Mouse (Mus musculus): ENCODE results near the gene Itgb1bp1.
A peak's percentile ranks its signal among the peaks of the same experiment; 100 is the strongest.

The Itgb1bp1 gene

GRCm38 (mm10) chr12:21298856-21299255 is 12.8 kb upstream of the Itgb1bp1 start:
- no peak for DNase-seq

GRCm38 (mm10) chr12:21289651-21290050 is 3.6 kb upstream of the Itgb1bp1 start:
- DNase-seq: no peak

GRCm38 (mm10) chr12:21288716-21289395 is 2.8 kb upstream of the Itgb1bp1 start:
- no peak for DNase-seq

GRCm38 (mm10) chr12:21286712-21287650 is 897 bp upstream of the Itgb1bp1 start:
- peak; percentile 23 for DNase-seq

GRCm38 (mm10) chr12:21285508-21286242 is 409 bp downstream of the Itgb1bp1 start:
- no peak for DNase-seq

- no peak for DNase-seq
Measured at GRCm38 (mm10) chr12:21284761-21285441, 1.2 kb downstream of the Itgb1bp1 start, which contains the start of gene Cpsf3. TSS of gene Cpsf3 (plus strand) at chr12:21285391.

- DNase-seq: no peak
Measured at GRCm38 (mm10) chr12:21277352-21277864, 8.7 kb downstream of the Itgb1bp1 start.

- DNase-seq: no peak
Measured at GRCm38 (mm10) chr12:21274446-21274845, 11.6 kb downstream of the Itgb1bp1 start.

- DNase-seq: no peak
Measured at GRCm38 (mm10) chr12:21268083-21268616, 17.9 kb downstream of the Itgb1bp1 start.

GRCm38 (mm10) chr12:21266784-21267098 is 19.3 kb downstream of the Itgb1bp1 start:
- DNase-seq: no peak

GRCm38 (mm10) chr12:21265946-21266783 is 19.9 kb downstream of the Itgb1bp1 start:
- peak; percentile 76 for DNase-seq

- no peak for DNase-seq
Measured at GRCm38 (mm10) chr12:21265501-21265900, 20.6 kb downstream of the Itgb1bp1 start.

GRCm38 (mm10) chr12:21264970-21265369 is 21.1 kb downstream of the Itgb1bp1 start:
- no peak for DNase-seq

GRCm38 (mm10) chr12:21264241-21264640 is 21.8 kb downstream of the Itgb1bp1 start:
- DNase-seq: peak; percentile 70

- DNase-seq: no peak
Measured at GRCm38 (mm10) chr12:21263256-21263655, 22.8 kb downstream of the Itgb1bp1 start.

- DNase-seq: no peak
Measured at GRCm38 (mm10) chr12:21261521-21261920, 24.6 kb downstream of the Itgb1bp1 start.

GRCm38 (mm10) chr12:21260494-21261256 is 25.4 kb downstream of the Itgb1bp1 start:
- DNase-seq: no peak

GRCm38 (mm10) chr12:21247711-21248392 is 38.2 kb downstream of the Itgb1bp1 start:
- DNase-seq: no peak

GRCm38 (mm10) chr12:21244375-21244960 is 41.6 kb downstream of the Itgb1bp1 start:
- no peak for DNase-seq

Data from kidney, postnatal 14 days (tissue).